Mouse (Mus musculus): ENCODE results near the gene Soat2. TPM values are rescaled to one million over a fixed set of nuclear protein-coding genes. Genes with fewer than 3 reads are reported as not detected.

Gene Soat2
- total and polyA plus RNA-seq, 3 experiments: 0.28 to 10.4 (median 0.56) TPM

DNA sequence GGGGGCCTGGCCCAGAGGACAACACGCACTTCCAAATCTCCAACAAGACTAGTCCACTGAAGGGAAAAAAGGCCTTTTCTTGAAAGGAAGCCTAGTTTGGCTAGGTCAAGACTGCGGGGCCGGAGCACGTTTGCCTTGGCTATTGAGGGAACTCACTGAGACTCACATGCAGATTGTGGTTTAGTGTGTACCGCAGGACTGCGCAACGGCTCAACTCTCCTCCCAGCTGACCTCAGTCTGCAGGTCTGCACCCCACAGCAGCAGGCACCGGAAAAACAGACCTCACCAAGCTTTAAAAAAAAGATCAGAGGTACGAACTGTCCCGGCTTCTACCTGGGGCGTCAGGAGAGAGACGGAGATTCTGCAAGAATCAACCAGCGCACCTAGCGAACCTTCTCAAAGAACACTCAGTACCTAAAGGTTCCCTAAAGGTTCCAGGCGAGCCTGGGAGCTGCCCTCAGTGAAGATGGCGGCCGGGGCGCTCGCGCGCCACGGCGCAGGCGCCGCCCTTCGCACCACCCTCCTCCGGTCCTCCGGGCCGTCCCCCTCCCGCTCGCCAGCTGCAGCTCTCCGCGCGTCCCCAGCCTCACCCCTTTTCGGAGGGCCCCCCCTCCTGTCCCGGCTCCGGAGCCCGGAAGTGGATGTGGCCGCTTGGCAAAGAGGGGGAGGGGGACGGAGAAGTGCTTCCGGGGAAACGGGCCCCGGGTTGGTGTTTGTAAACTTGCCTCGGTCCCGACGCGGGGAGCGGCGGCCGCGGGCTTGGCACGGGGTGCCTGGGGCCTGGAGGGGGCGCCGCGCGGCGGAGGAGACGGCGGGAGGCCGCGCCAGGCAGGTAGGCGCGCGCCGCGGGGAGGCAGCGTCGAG, 52.9 kb downstream of the Soat2 start, which contains the start of gene Zfp740:
Gene Zfp740 (plus strand): TSS at position 279 of the 864 bp plus-strand sequence.
- 0 out of 2 replicates have a peak, but pooled peaks cover 4% of the 10 kb centered on the region for H3K79me2 ChIP-seq (replicated peaks; ENCODE audit: control insufficient read depth, extremely low read depth, insufficient read depth, poor library complexity, severe bottlenecking)
- dilution Hi-C loops (cut with MboI; ENCODE audit: extremely low pct_ligation_motif_present, extremely low pct_unique_long_range_greater_than_20kb, low sequenced_read_pairs): no loop called here
- peak within 1 kb of the TSS; percentile 93 for H3K9ac ChIP-seq (ENCODE audit: insufficient read depth, low read depth)
- no peaks in the 10 kb centered on the region for H3K9me3 ChIP-seq (replicated peaks; ENCODE audit: low read length)
- H3K4me3 ChIP-seq (replicated peaks in 1 of 3; ENCODE audit: low read depth in 2 of 3, low read length in 2 of 3, poor library complexity in 1 of 3): peak within 1 kb of the TSS; percentile 79 to 95 (median 84)
- no peaks in the 10 kb centered on the region for H3K27me3 ChIP-seq (replicated peaks)
- in situ Hi-C loops (cut with MboI; ENCODE audit: low pct_ligation_motif_present, low pct_unique_long_range_greater_than_20kb, low sequenced_read_pairs): no loop called here
- H3K4me2 ChIP-seq (ENCODE audit: insufficient read depth, low read depth, poor library complexity, severe bottlenecking): peak within 1 kb of the TSS; percentile 81
- peaks cover 15 to 31% of the 10 kb centered on the region in 2 experiments for H3K36me3 ChIP-seq (replicated peaks in 1 of 2; ENCODE audit: control insufficient read depth in 1 of 2, insufficient read depth in 1 of 2, low read length in 1 of 2)
- H3K4me1 ChIP-seq (ENCODE audit: control insufficient read depth in 1 of 2, insufficient read depth in 2 of 2): peaks cover 11 to 44% of the 10 kb centered on the region in 2 experiments
- peak; percentile 97 for DNase-seq (ENCODE audit: extremely low read depth)
- H3K27ac ChIP-seq (ENCODE audit: insufficient read depth, low read depth): peak within 1 kb of the TSS; percentile 92
- TF ChIP-seq MYC (IDR thresholded peaks at IDR 0.05; ENCODE audit: low read depth, low read length) (0 out of 2 replicates have a peak, but pooled peaks have one; percentile 42), KAT2A (IDR thresholded peaks at IDR 0.05; ENCODE audit: insufficient replicate concordance, low read length) (peak; percentile 89; the same call in 1 of the 2 replicates), ETS1 (conservative IDR thresholded peaks at IDR 0.05; ENCODE audit: low read depth, low read length) (peak; percentile 78), ELF1 (IDR thresholded peaks at IDR 0.05; ENCODE audit: low read depth, low read length) (peak; percentile 91), ZC3H11A (IDR thresholded peaks at IDR 0.05; ENCODE audit: low read depth, low read length) (no peak), ZMIZ1 (IDR thresholded peaks at IDR 0.05; ENCODE audit: low read depth, low read length) (peak; percentile 33; the same call in 1 of the 2 replicates), RAD21 (IDR thresholded peaks at IDR 0.05; ENCODE audit: low read depth, low read length) (no peak; the same call in 1 of the 2 replicates), IRF4 (IDR thresholded peaks at IDR 0.05; ENCODE audit: low read depth, low read length) (peak; percentile 77), SIN3A (IDR thresholded peaks at IDR 0.05; ENCODE audit: low read length) (peak; percentile 93), CHD2 (IDR thresholded peaks at IDR 0.05; ENCODE audit: low read length) (peak; percentile 98), USF1 (IDR thresholded peaks at IDR 0.05; ENCODE audit: low read depth, low read length) (no peak), ZNF384 (IDR thresholded peaks at IDR 0.05; ENCODE audit: low read depth, low read length) (peak; percentile 58), USF2 (conservative IDR thresholded peaks at IDR 0.05; ENCODE audit: low read depth, low read length) (no peak), MAFK (IDR thresholded peaks at IDR 0.05; ENCODE audit: insufficient replicate concordance, low read length) (0 out of 2 replicates have a peak, but pooled peaks have one; percentile 51), MAZ (IDR thresholded peaks at IDR 0.05; ENCODE audit: low read depth, low read length) (peak; percentile 100), HCFC1 (IDR thresholded peaks at IDR 0.05; ENCODE audit: low read depth, low read length) (peak; percentile 91), POLR2AphosphoS2 (IDR thresholded peaks at IDR 0.05; ENCODE audit: low read depth, low read length) (no peak; the same call in 1 of the 2 replicates), NRF1 (IDR thresholded peaks at IDR 0.05; ENCODE audit: low read depth, low read length) (peak; percentile 97), MAX (IDR thresholded peaks at IDR 0.05; ENCODE audit: low read length) (peak; percentile 71), JUN (IDR thresholded peaks at IDR 0.05; ENCODE audit: insufficient read depth, low read depth, low read length) (no peak), SMC3 (IDR thresholded peaks at IDR 0.05; ENCODE audit: low read depth, low read length) (peak; percentile 7; the same call in 1 of the 2 replicates), NELFE (IDR thresholded peaks at IDR 0.05; ENCODE audit: low read depth, low read length) (no peak; the same call in none of the 2 replicates), ZKSCAN1 (IDR thresholded peaks at IDR 0.05; ENCODE audit: borderline replicate concordance, low read depth, low read length) (no peak), BHLHE40 (IDR thresholded peaks at IDR 0.05; ENCODE audit: low read depth, low read length) (peak; percentile 97), E2F4 (IDR thresholded peaks at IDR 0.05; ENCODE audit: insufficient replicate concordance, low read depth, low read length) (no peak), JUND (conservative IDR thresholded peaks at IDR 0.05; ENCODE audit: low read depth, low read length) (no peak), MEF2A (IDR thresholded peaks at IDR 0.05; ENCODE audit: borderline replicate concordance, low read depth, low read length) (peak; percentile 79; the same call in 1 of the 2 replicates), RCOR1 (conservative IDR thresholded peaks at IDR 0.05; ENCODE audit: low read depth, low read length) (peak; percentile 29; the same call in 1 of the 2 replicates), TBP (conservative IDR thresholded peaks at IDR 0.05; ENCODE audit: low read depth, low read length) (0 out of 2 replicates have a peak, but pooled peaks have one; percentile 37), PAX5 (IDR thresholded peaks at IDR 0.05; ENCODE audit: low read length) (no peak), MXI1 (IDR thresholded peaks at IDR 0.05; ENCODE audit: low read depth, low read length) (peak; percentile 67), UBTF (IDR thresholded peaks at IDR 0.05; ENCODE audit: low read depth, low read length) (peak; percentile 32; the same call in 1 of the 2 replicates), POLR2A (IDR thresholded peaks at IDR 0.05; ENCODE audit: low read depth, low read length) (peak; percentile 66), CHD1 (IDR thresholded peaks at IDR 0.05; ENCODE audit: low read depth, low read length) (no peak), EP300 (IDR thresholded peaks at IDR 0.05; ENCODE audit: low read length) (peak; percentile 55; the same call in 1 of the 2 replicates), TCF12 (IDR thresholded peaks at IDR 0.05; ENCODE audit: low read depth, low read length) (peak; percentile 84), GABPA (IDR thresholded peaks at IDR 0.05; ENCODE audit: insufficient replicate concordance, low read depth, low read length) (peak; percentile 13; the same call in 1 of the 2 replicates)

Data from CH12.LX (cell line).